Mouse (Mus musculus) brown adipose tissue, adult 24 weeks (tissue): ENCODE data around the gene BC017158. TPM values are rescaled to one million over a fixed set of nuclear protein-coding genes. Genes with fewer than 3 reads are reported as not detected.

ENCODE experiments used
- H3K27ac ChIP-seq: fragments of 200-500 bp; replicated peaks from 2 replicates; pipeline ENCODE4 v1.5.1; 2012; ENCODE audit warnings: low read depth, mild to moderate bottlenecking, low read length
- H3K4me1 ChIP-seq: fragments of 200-500 bp; 2 replicates; pipeline ENCODE4 v1.6.1; 2012; ENCODE audit warnings: low read length, mixed read lengths; ENCODE audit not compliant: control insufficient read depth, insufficient read depth, insufficient read length
- H3K4me3 ChIP-seq: fragments of 200-500 bp; 2 replicates; pipeline ENCODE4 v1.5.1; 2012; ENCODE audit warnings: low read depth, mild to moderate bottlenecking, low read length, moderate library complexity; ENCODE audit not compliant: insufficient read depth
- polyA plus RNA-seq: library from polyadenylated mRNA; stranded (reverse); fragments of >200 nt; gene quantifications from 2 replicates; pipeline ENCODE4 v1.2.4, GENCODE M21; 2012; ENCODE audit not compliant: missing spikeins, insufficient read depth, insufficient read length

BC017158 gene
- polyA plus RNA-seq, 1 experiment = 9.8 TPM

GRCm38 (mm10) chr7:128254978-128255377 is 43.0 kb downstream of the BC017158 start:
- no peak overlapping the region for H3K4me3 ChIP-seq
- H3K27ac ChIP-seq = no peak overlapping the region
- no peaks in the 10 kb centered on the region for H3K4me1 ChIP-seq

DNA sequence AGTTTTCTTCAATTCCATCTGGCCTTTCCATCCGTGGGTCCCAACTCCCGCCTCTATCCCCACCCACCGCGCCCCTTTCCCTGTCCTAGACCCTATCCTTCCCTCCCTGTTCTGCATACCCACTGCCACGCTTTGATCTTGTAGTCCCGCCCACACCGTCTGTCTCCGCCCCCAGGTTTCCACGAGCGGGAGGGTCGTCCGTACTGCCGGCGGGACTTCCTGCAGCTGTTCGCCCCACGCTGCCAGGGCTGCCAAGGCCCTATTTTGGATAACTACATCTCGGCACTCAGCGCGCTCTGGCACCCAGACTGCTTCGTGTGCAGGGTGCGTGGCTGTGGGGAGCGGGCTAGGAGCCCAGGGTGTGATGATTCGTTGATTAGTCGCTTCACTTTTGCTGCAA is 45.4 kb downstream of the BC017158 start:
- H3K27ac ChIP-seq = no peak overlapping the region
- H3K4me3 ChIP-seq = no peak overlapping the region
- H3K4me1 ChIP-seq = no peaks in the 10 kb centered on the region

DNA sequence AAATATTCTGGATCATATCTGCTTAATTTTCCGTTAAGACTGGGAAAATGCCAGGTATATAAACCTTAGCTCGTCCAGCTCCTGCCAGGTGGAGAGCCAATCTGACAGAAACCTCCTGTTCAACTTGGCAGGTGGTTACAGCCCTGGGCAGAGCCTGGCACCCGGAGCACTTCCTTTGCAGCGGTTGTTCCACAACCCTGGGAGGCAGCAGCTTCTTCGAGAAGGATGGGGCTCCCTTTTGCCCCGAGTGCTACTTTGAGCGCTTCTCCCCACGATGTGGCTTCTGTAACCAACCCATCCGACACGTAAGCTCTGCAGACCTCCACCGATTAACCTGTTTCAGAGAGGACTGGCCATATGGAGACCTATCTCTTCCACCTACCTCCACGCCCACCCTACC is 46.0 kb downstream of the BC017158 start:
- H3K4me3 ChIP-seq = no peak overlapping the region

GRCm38 (mm10) chr7:128249998-128250397 is 48.0 kb downstream of the BC017158 start:
- no peak overlapping the region for H3K27ac ChIP-seq
- no peak overlapping the region for H3K4me3 ChIP-seq
- peaks cover 3% of the 10 kb centered on the region; the same call in 1 of the 2 replicates for H3K4me1 ChIP-seq

More for the DNA sequence above, 46.0 kb downstream of the BC017158 start:
- Histone ChIP-seq H3K4me1 (no peaks in the 10 kb centered on the region), H3K27ac (no peak overlapping the region)

- Histone ChIP-seq H3K4me3 (peak overlapping the region; percentile 42), H3K27ac (no peak overlapping the region)
Measured at GRCm38 (mm10) chr7:128248081-128249042, 49.6 kb downstream of the BC017158 start.

GRCm38 (mm10) chr7:128247443-128247842 is 50.5 kb downstream of the BC017158 start:
- Histone ChIP-seq H3K4me1 (peaks cover 3% of the 10 kb centered on the region; the same call in 1 of the 2 replicates), H3K27ac (peak overlapping the region; percentile 99), H3K4me3 (peak overlapping the region; percentile 73)

More at GRCm38 (mm10) chr7:128248081-128249042, 49.6 kb downstream of the BC017158 start:
- peaks cover 3% of the 10 kb centered on the region; the same call in 1 of the 2 replicates for H3K4me1 ChIP-seq

- Histone ChIP-seq H3K4me3 (peak within 1 kb of the TSS; percentile 73), H3K4me1 (peaks cover 3% of the 10 kb centered on the region; the same call in 1 of the 2 replicates), H3K27ac (peak within 1 kb of the TSS; percentile 99)
Measured at GRCm38 (mm10) chr7:128246496-128247391, 51.2 kb downstream of the BC017158 start, which contains the start of gene Tgfb1i1. Gene Tgfb1i1 (plus strand): TSS chr7:128246812.

- H3K4me3 ChIP-seq = no peak overlapping the region
- peaks cover 3% of the 10 kb centered on the region; the same call in 1 of the 2 replicates for H3K4me1 ChIP-seq
- H3K27ac ChIP-seq = peak overlapping the region; percentile 94; the same call in 1 of the 2 replicates
Measured at GRCm38 (mm10) chr7:128245547-128245946, 52.4 kb downstream of the BC017158 start.

- Histone ChIP-seq H3K27ac (no peak overlapping the region), H3K4me1 (peaks cover 3% of the 10 kb centered on the region; the same call in 1 of the 2 replicates)
Measured at GRCm38 (mm10) chr7:128244410-128245025, 53.5 kb downstream of the BC017158 start.

DNA sequence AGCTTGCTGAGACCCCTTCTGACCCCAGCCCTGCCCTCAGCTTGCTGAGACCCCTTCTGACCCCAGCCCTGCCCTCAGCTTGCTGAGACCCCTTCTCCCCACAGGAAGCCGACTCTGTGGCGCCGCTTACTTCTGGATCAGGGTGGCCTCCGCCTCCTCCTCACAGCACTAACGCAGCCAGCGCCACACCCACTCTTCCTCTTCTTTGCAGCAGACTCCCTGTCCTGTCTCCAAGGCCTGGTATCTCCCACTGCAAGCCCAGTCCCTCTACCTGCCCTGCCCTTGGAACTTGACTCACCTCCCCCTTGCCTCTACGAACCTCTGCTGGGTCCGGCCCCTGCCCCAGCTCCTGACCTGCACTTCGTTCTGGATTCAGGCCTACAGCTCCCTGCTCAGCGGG is 54.0 kb downstream of the BC017158 start:
- no peak overlapping the region for H3K4me3 ChIP-seq
- H3K4me1 ChIP-seq = peaks cover 3% of the 10 kb centered on the region; the same call in 1 of the 2 replicates
- H3K27ac ChIP-seq = no peak overlapping the region

More at GRCm38 (mm10) chr7:128244410-128245025, 53.5 kb downstream of the BC017158 start:
- no peak overlapping the region for H3K4me3 ChIP-seq

DNA sequence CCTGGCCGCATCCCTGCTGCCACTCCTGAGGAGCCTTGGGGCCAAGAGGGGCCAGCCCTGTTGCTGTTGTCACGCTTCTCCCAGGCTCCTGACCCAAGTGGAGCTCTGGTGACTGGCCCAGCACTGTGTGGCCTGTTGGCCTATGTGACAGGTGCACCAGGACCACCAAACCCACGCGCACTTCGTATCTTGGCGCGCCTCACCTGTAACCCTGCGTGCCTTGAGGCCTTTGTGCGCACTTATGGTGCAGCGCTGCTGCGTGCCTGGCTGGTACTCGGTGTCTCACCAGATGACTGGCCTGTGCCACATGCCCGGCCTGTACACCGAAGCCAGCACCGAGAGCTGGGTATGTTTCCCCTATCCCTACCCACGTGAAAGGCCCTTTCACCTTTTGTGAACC is 55.6 kb downstream of the BC017158 start:
- no peak overlapping the region for H3K27ac ChIP-seq
- no peak overlapping the region for H3K4me3 ChIP-seq
- peaks cover 3% of the 10 kb centered on the region; the same call in 1 of the 2 replicates for H3K4me1 ChIP-seq

DNA sequence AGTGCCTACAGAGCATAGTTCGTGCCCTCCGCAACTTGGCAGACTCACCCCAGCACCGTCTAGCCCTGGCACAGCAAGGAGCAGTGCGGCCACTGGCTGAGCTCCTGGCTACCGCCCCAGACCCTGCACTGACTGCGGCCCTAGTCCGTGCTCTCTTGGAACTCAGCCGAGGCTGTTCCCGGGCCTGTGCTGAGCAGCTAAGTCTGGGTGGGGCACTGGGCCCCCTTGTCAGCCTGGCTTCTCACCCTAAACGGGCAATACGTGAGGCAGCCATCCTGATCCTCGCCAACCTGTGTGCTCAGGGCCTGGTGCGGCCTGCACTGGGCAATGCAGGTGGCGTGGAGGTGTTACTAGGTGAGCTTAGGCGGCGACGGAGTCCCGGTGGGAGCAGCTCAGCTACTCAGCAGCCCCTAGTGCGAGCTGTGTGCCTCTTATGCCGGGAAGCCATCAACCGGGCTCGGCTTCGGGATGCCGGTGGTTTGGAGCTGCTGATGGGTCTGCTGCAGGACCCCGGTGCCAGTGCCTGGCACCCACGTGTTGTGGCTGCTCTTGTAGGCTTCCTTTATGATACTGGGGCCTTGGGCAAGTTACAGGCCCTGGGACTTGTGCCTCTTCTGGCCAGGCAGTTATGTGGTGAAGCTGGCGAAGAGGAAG is 57.7 kb downstream of the BC017158 start:
- no peaks in the 10 kb centered on the region for H3K4me1 ChIP-seq
- no peak overlapping the region for H3K4me3 ChIP-seq
- H3K27ac ChIP-seq = no peak overlapping the region

- Histone ChIP-seq H3K4me3 (no peak overlapping the region), H3K27ac (no peak overlapping the region), H3K4me1 (no peaks in the 10 kb centered on the region)
Measured at GRCm38 (mm10) chr7:128238991-128239390, 59.0 kb downstream of the BC017158 start.
